Mouse (Mus musculus): ENCODE data around the gene Itpk1. TPM values are rescaled to one million over a fixed set of nuclear protein-coding genes. Genes with fewer than 3 reads are reported as not detected.

Gene Itpk1
- total RNA-seq, 2 experiments from 2014 or later: 74.9 to 76.2 TPM

DNA sequence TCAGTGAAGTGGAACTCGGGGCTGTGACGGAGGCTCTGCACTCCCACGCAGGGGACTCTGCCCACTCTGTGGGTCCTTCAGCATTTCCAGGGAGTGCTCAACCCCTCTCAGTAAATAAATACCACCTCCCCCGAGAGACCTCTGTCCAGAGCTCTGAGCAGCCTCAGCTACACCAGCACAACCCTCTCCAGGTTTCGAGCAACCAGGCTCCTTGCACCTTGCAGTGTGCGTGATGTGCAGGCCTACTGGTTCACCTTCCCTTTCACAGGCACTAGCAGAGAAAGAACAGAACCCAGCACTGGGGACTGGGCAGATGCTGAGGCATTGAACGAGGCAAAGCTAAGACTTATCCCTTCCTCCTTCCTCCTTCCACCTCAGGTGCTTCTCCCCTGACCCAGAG lies 7.3 kb downstream of the Itpk1 start:
- intact Hi-C loops (cut with DNase I): no loop called here
- no peak for DNase-seq (ENCODE audit: low spot score in 2 of 2)

DNA sequence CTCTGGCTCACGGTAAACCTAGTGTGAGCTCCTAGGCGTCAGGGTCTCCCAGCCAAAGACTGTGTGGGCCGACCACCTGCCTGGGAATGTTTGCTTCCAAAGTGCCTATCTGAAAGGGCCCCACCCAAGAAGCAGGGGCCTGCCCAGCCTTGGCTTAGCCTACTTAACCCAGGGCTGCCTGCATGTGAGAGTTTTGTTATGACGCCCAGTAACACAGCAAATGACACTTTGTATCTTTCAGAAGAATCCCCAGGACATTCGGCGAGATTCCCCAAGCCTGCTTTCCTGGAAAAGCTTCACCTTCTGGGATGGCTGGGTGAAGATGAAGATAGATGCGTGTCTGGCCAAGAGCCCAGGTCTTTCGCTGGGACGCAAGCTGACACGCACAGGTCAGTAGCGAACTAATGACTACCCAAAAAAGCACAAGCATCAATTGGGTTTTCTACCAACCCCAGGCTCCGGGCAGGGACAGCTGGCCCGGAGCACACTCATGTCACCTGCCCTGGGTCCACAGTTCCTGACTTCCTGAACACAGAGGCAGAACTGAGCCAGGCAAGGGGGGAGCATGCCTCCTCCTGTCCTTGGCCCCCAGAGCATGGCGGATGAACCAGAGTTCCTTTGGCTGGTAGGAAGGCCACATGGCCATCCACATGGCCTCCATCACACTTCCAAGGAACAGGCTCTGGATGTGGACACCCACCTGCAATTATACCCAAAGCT lies 7.9 kb downstream of the Itpk1 start:
- DNase-seq (ENCODE audit: low spot score in 2 of 2): no peak
- intact Hi-C loops (cut with DNase I): no loop called here

DNA sequence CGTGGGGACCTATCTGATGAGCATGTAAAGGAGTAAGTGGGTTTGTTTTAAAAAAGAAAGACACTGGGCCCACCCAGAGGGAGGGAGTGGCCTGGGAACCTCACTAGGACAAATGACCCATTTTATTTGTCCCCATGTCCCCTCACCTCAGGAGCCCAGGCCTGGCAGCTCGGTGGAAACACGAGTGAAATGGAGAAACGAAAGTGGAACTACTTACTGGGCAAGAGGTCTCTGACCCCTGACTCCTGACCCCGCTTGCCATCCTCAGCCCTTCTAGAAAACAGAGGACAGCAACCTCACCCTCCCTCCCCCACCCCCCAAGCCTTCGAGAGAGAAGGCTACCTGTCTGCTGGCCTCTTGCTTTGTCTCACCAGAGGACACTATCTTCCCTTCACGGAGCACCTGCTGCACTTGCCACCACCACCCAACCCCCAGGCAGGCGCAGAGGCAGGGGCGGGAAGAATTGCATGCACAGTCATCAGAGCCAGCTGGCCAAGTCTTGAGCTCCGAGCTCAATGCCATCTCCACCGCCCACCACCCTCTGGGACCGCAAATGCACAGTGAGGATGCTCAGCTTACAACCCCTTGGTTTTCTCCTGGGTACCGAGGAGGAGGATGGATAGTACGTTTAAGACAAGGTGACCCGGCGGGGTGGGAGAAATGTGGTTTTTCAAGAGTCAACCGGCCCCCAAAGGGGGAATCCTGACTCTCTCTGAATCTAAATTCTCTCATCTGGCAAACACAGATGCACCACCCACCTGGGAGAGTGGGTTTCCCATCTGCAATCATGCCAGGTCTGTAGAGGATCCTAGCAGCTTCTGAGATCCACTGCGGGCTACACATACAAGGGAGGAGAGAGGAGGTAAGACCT lies 9.1 kb downstream of the Itpk1 start:
- intact Hi-C loops (cut with DNase I): no loop called here
- peak; percentile 77 to 84 for DNase-seq (ENCODE audit: low spot score in 2 of 2)

DNA sequence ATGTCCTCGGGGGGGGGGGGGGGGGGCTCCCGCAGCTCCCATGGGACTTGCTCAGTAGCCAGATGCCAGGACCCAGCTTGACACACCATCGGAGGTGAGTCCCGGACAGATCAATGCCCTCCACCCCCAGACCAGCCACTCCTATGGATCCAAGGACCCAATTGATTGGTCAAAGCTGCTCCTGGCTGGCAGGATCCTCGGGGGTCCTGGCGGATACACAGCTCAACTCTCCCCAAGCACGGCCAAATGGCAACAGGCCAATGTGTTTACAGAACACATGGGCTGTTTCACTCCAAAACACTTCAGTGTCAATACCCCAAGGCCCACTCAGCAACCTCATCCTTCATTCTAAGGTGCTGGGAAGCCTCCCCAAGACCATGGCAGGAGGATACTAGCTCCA lies 13.0 kb downstream of the Itpk1 start:
- intact Hi-C loops (cut with DNase I): no loop called here
- DNase-seq (ENCODE audit: low spot score in 2 of 2): no peak

DNA sequence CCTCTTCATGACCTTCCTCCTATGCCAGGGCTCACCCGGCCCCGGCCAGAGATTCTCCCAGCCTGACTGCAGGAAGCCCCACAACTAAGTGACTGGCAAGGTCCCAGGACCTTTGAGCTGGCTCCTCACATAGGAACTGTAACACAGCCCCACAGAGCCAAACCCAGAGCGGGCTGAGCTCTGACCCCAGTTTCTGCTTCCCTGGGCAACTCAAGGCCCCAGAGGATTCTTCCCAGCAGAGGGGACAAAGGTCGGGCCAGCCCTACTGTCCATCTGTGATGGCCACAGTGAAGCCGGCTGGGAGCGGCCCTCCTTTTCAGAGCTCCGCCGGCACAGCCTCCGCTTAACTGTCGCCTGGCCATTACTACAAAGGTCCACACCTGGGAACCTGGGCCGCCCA lies 13.6 kb downstream of the Itpk1 start:
- intact Hi-C loops (cut with DNase I): no loop called here
- no peak for DNase-seq (ENCODE audit: low spot score in 2 of 2)

DNA sequence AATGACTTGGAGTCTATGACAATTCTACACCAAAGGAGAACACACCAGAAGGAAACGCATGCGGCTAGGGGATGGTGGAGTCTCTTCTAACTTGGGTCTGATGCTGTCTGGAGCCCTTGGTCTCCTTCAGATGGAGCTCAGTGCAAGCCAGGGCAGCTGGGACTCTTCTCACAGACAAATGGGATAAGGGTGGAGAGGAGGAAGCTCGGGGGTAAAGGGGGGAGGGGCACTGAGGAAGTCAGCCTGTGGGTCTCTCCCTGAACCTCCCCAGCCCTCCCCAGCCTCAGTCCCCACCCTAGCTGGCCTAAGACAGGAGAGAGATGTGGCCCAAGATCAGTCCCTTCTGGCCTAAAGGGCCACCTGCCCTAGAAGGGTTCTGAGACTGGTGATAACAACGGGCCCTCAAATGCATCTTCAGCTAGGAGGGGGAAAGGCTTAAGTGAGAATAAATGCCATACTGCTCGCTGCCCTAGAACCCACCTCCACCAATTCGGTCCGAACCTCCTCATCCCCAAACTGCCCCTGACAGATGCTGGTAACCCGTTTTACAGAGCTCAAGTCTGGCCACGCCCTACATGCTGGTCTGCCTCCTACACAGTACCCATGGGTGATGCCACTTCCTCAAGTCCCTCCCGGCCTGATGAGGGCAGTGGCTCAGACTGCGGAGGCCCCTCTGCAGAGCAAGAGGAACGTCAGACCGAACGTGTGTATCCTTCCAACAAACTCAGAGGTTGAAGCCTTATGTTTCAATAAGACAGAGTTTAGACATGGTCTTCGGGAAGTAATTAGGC lies 14.8 kb downstream of the Itpk1 start:
- intact Hi-C loops (cut with DNase I): no loop called here
- DNase-seq (ENCODE audit: low spot score in 2 of 2): no peak

DNA sequence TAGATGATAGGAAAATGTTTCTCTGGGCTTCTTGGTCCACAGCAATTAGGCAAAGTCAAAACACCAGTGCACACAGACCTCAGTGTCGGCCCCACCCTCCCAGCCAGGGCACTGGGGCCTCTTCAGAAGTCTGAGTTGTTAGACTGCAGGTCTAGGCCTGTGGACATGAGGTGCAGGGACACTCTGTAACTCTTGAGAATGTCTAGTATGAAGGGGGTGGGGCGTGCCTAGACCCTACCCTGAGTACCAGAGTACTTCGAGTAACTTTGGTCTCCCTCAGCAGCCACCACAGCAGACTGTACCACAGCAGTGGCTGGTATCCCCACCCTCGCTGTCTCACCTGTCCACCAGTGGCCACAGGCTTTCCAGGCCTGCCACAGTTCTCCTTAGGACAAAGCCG lies 18.4 kb downstream of the Itpk1 start:
- intact Hi-C loops (cut with DNase I): no loop called here
- no peak for DNase-seq (ENCODE audit: low spot score in 2 of 2)

DNA sequence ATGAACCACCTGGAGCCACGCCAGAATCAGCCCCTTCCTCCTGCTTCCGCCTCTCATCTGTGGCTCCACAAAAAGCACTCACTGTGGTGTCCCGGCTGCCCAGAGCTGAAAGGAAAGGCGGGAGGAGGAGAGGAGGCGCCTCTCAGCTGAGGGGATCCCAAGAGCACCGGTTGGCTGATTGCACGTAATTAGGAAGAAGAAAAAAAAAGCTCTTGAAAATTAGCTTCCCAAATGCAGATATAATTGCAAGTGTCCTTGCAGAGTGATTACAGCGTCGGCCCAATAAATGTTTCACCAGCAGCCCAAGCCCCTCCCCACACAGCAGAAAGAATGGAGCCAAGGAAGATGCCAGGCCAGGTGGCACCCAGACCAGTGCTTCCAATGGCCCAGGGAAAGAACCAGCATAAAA lies 19.2 kb downstream of the Itpk1 start:
- DNase-seq (ENCODE audit: low spot score in 2 of 2): no peak
- intact Hi-C loops (cut with DNase I): no loop called here

DNA sequence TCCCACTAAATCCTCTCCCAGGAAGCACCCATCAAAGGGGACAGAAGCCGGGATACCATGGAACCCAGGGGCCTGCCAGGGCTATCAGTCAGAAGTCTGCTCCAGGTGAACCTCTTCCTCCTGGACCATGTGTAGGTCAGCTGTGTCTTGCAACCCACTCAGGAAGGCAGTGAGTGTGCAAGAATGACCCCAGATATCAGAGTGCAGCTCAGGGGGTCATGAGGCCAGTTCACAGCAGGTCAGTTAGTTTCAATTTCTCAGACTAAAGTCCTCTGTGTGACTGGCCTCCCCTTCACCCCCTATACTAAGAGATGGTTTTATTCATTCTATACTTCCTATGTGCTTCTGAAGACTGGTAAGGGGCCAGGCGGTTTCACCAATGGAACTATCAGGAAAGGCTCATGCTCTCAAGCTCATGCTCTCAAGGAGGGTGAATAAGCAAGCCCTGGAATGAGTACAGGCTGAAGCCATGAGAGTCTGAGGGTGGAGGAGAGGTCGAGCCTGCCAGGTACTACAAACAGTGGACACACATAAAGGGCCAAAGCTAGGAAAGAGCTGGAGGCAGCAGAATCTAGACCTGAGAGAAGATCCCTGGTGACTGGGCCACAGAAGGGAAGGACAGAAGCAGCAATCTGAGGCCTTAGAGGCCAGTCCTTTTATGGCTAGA lies 19.9 kb downstream of the Itpk1 start:
- intact Hi-C loops (cut with DNase I): loop anchor here (5.0 kb wide), 1 partner anchor 63 kb away; no protein-coding TSS in a partner anchor
- DNase-seq (ENCODE audit: low spot score in 2 of 2): no peak

DNA sequence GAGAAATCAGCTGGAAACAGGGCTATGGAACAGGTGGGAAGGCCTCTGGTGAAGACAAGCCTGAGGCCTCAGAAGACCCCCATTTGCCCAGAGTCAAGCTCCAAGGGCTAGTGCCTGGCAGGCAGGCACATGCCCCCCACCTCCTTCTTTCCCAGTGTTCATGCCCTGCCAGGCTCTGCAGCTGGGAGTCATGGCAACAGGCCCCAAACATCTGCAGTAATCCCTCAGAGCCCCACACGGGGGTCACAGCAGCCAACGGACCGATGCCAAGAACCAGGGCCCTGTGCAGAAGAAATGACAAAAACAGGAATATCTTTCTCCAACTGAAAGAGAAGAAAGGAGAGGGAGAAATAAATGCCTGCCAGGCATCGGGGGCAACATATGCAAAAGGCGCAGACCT lies 20.8 kb downstream of the Itpk1 start:
- no peak for DNase-seq (ENCODE audit: low spot score in 2 of 2)
- intact Hi-C loops (cut with DNase I): loop anchor here (5.0 kb wide), 1 partner anchor 62 kb away; no protein-coding TSS in a partner anchor

DNA sequence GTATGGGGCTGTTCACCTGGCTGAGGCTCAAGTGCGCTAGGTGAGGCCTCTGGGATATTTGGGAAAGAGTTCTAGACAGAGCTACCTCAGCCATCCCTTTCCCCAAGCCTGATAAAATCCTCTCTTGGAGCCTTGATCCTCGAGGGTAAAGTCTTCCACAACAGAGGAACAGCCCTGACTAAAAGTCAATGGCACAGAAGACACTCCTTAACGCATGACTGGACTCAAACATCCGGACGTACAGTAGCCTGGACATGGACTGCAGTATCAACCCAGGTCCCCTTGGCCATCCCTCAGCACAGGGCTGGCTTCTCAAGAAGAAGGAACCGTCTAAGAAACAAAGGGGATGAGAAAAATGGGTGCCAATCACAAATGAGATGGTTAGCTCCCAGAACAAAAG lies 21.3 kb downstream of the Itpk1 start:
- intact Hi-C loops (cut with DNase I): loop anchor here (5.0 kb wide), 1 partner anchor 61 kb away; no protein-coding TSS in a partner anchor

DNA sequence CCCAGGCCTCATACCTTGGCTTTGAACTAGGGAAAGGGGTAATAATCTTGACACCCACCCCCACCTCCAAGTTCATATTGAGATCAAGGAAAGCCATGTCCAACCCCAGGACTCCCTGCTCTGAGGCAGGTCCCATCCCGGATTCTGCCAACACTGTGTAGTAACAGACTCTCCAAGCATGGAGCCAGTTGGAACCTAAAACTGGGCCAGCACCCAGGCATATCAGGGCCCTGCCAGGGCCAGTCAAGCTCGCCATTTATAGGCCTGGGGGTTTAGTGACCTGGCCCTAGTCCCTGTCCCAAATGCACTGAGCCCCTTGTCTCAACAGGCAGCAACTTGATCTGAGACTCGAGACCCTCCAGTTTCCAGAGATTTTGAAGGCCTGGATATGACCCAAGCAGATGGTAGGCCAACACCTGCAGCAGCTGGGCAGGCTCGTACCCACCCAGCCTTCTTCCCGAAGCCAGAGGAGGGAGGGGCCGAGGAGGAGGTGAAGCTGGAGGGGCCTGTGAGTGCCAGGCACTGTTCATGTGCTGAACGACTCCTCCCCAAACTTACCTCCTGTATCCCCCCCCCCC lies 21.9 kb downstream of the Itpk1 start:
- intact Hi-C loops (cut with DNase I): loop anchor here (5.0 kb wide), 1 partner anchor 61 kb away; no protein-coding TSS in a partner anchor
- DNase-seq (ENCODE audit: low spot score in 2 of 2): no peak

More for the DNA sequence above, 21.3 kb downstream of the Itpk1 start:
- DNase-seq (ENCODE audit: low spot score in 2 of 2): no peak

DNA sequence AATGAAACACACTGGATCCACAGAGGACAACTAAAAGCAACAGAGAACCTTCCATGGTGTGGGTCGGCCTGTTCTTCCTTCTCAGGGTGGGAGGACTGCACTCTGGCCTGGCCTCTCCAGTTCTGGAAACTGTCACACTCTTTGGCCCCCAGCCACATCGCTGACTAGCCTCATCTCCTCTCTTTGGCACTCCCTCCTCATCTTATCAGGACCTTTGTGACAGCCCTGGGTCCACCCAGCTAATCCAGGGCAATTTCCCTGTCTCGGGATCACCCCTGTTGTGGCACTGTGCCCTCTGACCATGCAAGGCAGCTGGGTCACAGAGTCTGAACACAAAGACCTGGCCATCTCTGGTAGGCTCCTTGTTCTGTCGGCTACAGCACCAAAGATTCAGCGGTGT lies 22.6 kb downstream of the Itpk1 start:
- DNase-seq (ENCODE audit: low spot score in 2 of 2): no peak
- intact Hi-C loops (cut with DNase I): loop anchor here (5.0 kb wide), 1 partner anchor 60 kb away; no protein-coding TSS in a partner anchor

DNA sequence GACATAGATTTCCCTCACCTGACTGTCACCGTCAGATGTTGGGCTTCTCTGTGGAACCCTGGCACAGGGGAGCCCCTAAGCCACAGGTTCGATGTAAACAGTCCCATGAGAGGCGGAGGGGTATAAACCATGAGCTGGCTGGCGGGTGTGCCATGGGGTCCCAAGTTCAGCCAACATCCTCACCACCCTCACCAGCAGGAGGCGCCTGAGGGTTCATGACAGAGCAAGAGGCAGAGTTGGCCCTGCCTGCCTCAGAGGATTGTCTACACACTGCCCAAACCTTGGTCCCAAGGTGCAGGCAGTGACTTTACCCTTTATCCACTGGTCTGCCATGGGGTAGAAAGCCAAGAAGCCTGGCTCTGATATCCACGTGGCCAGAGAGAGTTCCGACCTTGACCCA lies 23.1 kb downstream of the Itpk1 start:
- intact Hi-C loops (cut with DNase I): loop anchor here (5.0 kb wide), 1 partner anchor 59 kb away; no protein-coding TSS in a partner anchor
- no peak for DNase-seq (ENCODE audit: low spot score in 2 of 2)

DNA sequence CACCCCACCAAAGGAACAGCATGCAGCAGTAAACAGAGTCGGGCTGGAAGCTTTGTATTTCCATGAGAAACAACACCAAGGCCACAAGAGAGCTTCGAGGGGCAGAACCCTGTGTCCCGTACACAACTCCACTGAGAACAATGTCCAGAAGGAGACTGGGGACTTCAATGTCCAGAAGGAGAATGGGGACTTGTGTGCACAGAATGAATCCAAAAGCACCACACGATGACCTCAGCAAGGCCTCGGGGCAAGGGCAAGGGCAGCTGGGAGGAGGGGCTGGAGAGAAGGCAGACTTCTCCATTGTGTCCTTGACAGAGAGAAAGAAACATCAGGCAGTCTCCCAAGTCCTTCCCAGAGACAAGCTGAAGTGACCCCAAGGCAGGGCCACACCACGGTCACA lies 25.9 kb downstream of the Itpk1 start:
- intact Hi-C loops (cut with DNase I): no loop called here
- DNase-seq (ENCODE audit: low spot score in 2 of 2): no peak

DNA sequence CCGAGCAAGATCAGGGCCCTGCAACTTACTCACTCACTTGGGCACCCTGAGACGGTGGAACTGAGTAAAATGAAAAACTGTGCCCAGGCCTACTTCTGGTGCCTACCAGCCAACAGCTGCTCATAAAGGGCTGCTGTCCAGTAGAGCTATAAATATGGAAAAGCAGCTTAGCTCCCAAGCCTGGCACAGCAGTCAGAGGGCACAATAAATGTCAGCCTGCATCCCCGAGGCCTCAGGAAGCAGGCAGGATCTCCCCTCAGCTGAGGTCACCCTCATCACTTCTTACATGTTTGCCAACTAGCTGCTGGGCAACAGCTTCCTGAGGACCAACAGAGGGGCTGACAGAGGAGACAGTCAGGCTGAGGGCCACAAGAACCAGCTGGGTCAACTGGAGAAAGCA lies 27.6 kb downstream of the Itpk1 start:
- DNase-seq (ENCODE audit: low spot score in 2 of 2): no peak
- intact Hi-C loops (cut with DNase I): no loop called here

DNA sequence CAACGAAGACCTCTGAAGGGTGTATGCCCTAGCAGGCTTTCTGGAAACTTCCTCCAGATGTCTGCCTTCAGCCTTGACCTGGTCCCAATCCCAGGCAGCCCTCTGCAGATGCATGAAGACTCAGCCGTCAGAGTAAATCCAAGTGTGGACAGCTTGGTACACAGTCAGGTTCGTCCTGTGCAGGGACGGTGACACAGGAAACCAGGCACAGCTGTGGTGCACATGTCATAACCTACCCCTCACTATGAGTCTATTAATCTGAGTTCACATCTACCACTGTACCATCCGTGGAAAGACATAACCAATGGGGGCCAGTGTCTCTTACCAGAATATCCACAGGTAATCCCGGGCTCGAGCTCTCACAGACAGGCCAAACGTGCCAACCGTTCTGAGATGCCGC lies 30.2 kb downstream of the Itpk1 start:
- DNase-seq (ENCODE audit: low spot score in 2 of 2): no peak
- intact Hi-C loops (cut with DNase I): no loop called here

DNA sequence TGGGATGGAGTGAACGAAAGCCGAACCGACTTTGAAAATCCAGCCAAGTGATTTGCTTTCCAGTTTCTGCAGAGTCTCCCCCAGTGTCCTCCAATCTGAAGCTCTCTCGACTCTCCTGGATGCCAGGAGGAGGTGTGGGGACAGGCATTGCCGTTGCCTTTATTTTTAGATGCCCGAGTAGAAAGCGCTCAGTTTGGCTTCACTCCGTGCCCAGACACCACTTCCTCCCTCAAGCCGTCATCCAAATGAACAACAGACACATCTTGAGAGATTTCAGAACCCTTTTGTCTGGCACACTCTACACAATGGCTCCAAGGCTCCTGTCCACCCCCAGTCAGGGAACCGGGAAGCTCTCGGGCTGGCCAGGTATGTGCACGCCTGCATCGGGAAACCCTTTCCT lies 30.6 kb downstream of the Itpk1 start:
- DNase-seq (ENCODE audit: low spot score in 2 of 2): peak; percentile 45 to 57
- intact Hi-C loops (cut with DNase I): no loop called here
